Mouse (Mus musculus) stomach, postnatal 0 days (tissue): ENCODE data around the gene 1700020N01Rik.

ENCODE experiments used
- CTCF ChIP-seq: IDR thresholded peaks from 2 replicates; pipeline ENCODE4 v1.5.1; 2016; ENCODE audit warnings: antibody characterized with exemption, low read depth, mild to moderate bottlenecking, moderate library complexity
- EP300 ChIP-seq: optimal IDR thresholded peaks from 2 replicates; pipeline ENCODE3; 2016; ENCODE audit warnings: antibody characterized with exemption

DNA sequence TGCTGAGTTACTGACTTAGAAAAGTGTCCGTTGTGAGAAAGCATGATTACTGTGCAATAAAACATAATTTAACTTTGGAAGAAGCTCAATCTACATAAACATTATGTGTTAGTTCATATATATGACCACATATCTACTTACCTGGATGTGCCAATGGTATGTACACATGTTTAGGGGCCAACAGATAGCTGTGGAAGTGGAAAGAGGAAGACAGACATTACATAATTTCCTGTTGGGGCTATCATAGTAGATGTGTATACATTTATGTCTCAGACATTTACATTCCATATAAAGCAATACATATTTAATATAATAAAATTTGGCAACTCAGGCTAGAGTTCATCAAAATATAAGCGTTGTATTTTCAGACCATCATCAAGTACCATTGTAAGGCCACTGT, 29.5 kb upstream of the 1700020N01Rik start:
- TF ChIP-seq EP300 (no peak), CTCF (no peak)
